Mouse (Mus musculus) heart, postnatal 0 days (tissue): ENCODE data around the gene Cd320. TPM values are rescaled to one million over a fixed set of nuclear protein-coding genes. Genes with fewer than 3 reads are reported as not detected.

Experiments used
- ATAC-seq: fragments of 200-750 bp; cut with Nextera tagmentation; 2 replicates; pipeline ENCODE4 v1.8.0; 2017; ENCODE audit warnings: low read depth, moderate number of reproducible peaks, moderate library complexity; ENCODE audit not compliant: insufficient read depth
- DNase-seq: peaks from one replicate; pipeline ENCODE4 v3.0.0-alpha.2; 2016; ENCODE audit warnings: low spot score
- H3K27ac ChIP-seq: fragments of 300-500 bp; sonication (generic); 2 replicates; pipeline ENCODE4 v1.5.1; 2014; ENCODE audit warnings: low read depth, mild to moderate bottlenecking
- H3K27me3 ChIP-seq: fragments of 300-500 bp; sonication (generic); 2 replicates; pipeline ENCODE4 v1.6.1; 2014; ENCODE audit warnings: low read length, mixed read lengths; ENCODE audit not compliant: control insufficient read depth, insufficient read depth
- H3K36me3 ChIP-seq: fragments of 300-500 bp; sonication (generic); replicated peaks from 2 replicates; pipeline ENCODE4 v1.6.1; 2014; ENCODE audit warnings: low read length, mixed read lengths; ENCODE audit not compliant: control insufficient read depth, insufficient read depth
- H3K4me1 ChIP-seq: fragments of 300-500 bp; sonication (generic); 2 replicates; pipeline ENCODE4 v1.6.1; 2014; ENCODE audit warnings: antibody characterized with exemption; ENCODE audit not compliant: control insufficient read depth, insufficient read depth
- H3K4me2 ChIP-seq: fragments of 300-500 bp; sonication (generic); 2 replicates; pipeline ENCODE4 v1.6.1; 2014; ENCODE audit warnings: low read depth, mild to moderate bottlenecking, low read length, moderate library complexity
- H3K4me3 ChIP-seq: fragments of 300-500 bp; sonication (generic); 2 replicates; pipeline ENCODE4 v1.5.1; 2014; ENCODE audit warnings: low read depth, low read length
- H3K9ac ChIP-seq: fragments of 300-500 bp; sonication (generic); replicated peaks from 2 replicates; pipeline ENCODE4 v1.6.1; 2014; ENCODE audit warnings: low read depth, low read length, mixed read lengths
- H3K9me3 ChIP-seq: fragments of 300-500 bp; sonication (generic); replicated peaks from 2 replicates; pipeline ENCODE4 v1.6.1; 2016; ENCODE audit warnings: low read length; ENCODE audit not compliant: control insufficient read depth
- CTCF ChIP-seq: IDR thresholded peaks from 2 replicates; pipeline ENCODE4 v1.5.1; 2016; ENCODE audit warnings: antibody characterized with exemption, control low read depth, low read depth
- EP300 ChIP-seq: IDR thresholded peaks from 2 replicates; pipeline ENCODE4 v1.6.1; 2016; ENCODE audit warnings: antibody characterized with exemption, low read depth
- WGBS: fragments of 180-500 bp; shearing (Covaris S2); extraction: QIAGEN DNeasy Blood & Tissue Kit; methylation state at CpG from one replicate; pipeline ENCODE4 v1.1.7; 2014; 5-methylcytosine and 5-hydroxymethylcytosine counted together
- polyA plus RNA-seq: library from polyadenylated mRNA; unstranded; fragments of >200 nt; fragmentation: Nextera tagmentation; extraction: Ambion mirVana; gene quantifications from 2 replicates; pipeline ENCODE4 v1.2.1, GENCODE M21; 2015
- total RNA-seq: library from RNA; depleted of rRNA; stranded (reverse); fragments of >200 nt; gene quantifications from 2 replicates; pipeline ENCODE4 v1.2.3, GENCODE M21; 2014; ENCODE audit warnings: low replicate concordance; rRNA removed

Cd320 gene
- 17.3 and 24.0 TPM in 2 replicates for total RNA-seq
- 37.3 and 41.6 TPM in 2 replicates for polyA plus RNA-seq

- peak within 1 kb of the TSS; percentile 58 for H3K9ac ChIP-seq
- H3K4me1 ChIP-seq: peaks cover 4% of the 10 kb centered on the region; the same call in 1 of the 2 replicates
- no peak for TF ChIP-seq EP300
- no peak; the same call in 1 of the 2 replicates for TF ChIP-seq CTCF
- H3K4me2 ChIP-seq: peak within 1 kb of the TSS; percentile 83
- H3K27ac ChIP-seq: peak within 1 kb of the TSS; percentile 39; the same call in 1 of the 2 replicates
- peak; percentile 90 for DNase-seq
- peak; percentile 94 for ATAC-seq
- peaks cover 24% of the 10 kb centered on the region for H3K36me3 ChIP-seq
- no peaks in the 10 kb centered on the region for H3K9me3 ChIP-seq
- peak within 1 kb of the TSS; percentile 88 for H3K4me3 ChIP-seq
- H3K27me3 ChIP-seq: no peaks in the 10 kb centered on the region
- WGBS: under 1% methylated on average over 45 of the region's 45 CpGs
Measured at GRCm38 (mm10) chr17:33842966-33843795, at the start of gene Cd320. TSS of gene Cd320 (plus strand) at chr17:33843091.

GRCm38 (mm10) chr17:33798306-33798705 is 44.6 kb upstream of the Cd320 start:
- no peak for ATAC-seq
- Histone ChIP-seq H3K9me3 (no peaks in the 10 kb centered on the region), H3K27me3 (peaks cover 24% of the 10 kb centered on the region), H3K4me3 (no peak overlapping the region), H3K4me1 (no peaks in the 10 kb centered on the region), H3K27ac (no peak overlapping the region), H3K36me3 (no peaks in the 10 kb centered on the region), H3K4me2 (no peak overlapping the region), H3K9ac (no peak overlapping the region)
- TF ChIP-seq CTCF: peak; percentile 62
- no peak for TF ChIP-seq EP300
- DNase-seq: peak; percentile 63
- 50% methylated on average over 3 of the region's 3 CpGs for WGBS

DNA sequence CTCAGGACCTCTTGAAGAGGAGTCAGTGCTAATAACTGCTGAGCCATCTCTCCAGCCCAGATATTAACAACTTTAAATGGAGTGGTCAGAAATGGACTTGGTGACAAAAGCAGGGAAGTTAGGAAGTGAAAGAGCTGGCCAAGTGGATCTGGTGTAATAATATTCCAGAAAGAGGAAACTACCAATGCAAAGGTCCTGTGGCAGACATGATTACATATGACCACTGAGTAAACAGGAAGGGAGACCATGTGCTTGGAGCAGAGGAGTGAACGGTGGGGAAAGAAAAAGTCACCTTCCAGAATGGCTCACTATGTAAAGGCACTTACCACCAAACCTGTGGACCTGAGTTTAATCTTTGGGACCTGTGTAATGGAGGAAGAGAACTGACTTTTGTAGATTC is 43.6 kb upstream of the Cd320 start:
- H3K4me2 ChIP-seq: no peak overlapping the region
- WGBS: 38% methylated on average over 1 of the region's 1 CpGs
- no peak for TF ChIP-seq EP300
- TF ChIP-seq CTCF: no peak
- H3K4me3 ChIP-seq: no peak overlapping the region
- no peaks in the 10 kb centered on the region for H3K4me1 ChIP-seq
- H3K27me3 ChIP-seq: peaks cover 28% of the 10 kb centered on the region
- no peaks in the 10 kb centered on the region for H3K9me3 ChIP-seq
- ATAC-seq (no peak), DNase-seq (no peak)
- H3K27ac ChIP-seq: no peak overlapping the region
- H3K36me3 ChIP-seq: no peaks in the 10 kb centered on the region
- H3K9ac ChIP-seq: no peak overlapping the region

DNA sequence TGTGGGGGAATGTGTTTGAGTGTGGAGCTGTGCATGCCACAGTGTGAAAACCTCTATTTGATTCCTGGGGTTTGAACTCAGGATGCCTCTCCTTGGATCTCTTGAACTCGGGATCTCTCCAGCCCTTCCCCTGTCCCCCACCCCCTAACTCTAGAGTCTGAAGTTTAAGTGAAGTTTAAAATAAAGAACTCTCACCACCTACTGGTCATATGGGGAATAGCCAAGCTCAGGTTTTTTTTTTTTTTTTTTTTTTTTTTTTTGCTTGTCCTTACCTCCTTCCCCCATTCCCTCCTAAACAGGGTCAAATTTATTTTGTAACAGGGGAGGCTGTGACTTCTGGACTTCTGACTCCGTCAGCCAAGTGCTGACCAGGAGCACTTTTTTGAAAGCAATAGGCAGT is 40.7 kb upstream of the Cd320 start:
- peak; percentile 62 for TF ChIP-seq CTCF
- no peak for TF ChIP-seq EP300
- H3K4me2 ChIP-seq: no peak overlapping the region
- H3K9me3 ChIP-seq: no peaks in the 10 kb centered on the region
- no peak overlapping the region for H3K4me3 ChIP-seq
- ATAC-seq (no peak), DNase-seq (no peak)
- H3K9ac ChIP-seq: no peak overlapping the region
- no peaks in the 10 kb centered on the region for H3K4me1 ChIP-seq
- no peak overlapping the region for H3K27ac ChIP-seq
- 3% methylated on average over 2 of the region's 2 CpGs for WGBS
- H3K36me3 ChIP-seq: no peaks in the 10 kb centered on the region
- peaks cover 43% of the 10 kb centered on the region for H3K27me3 ChIP-seq

GRCm38 (mm10) chr17:33804205-33804604 is 38.7 kb upstream of the Cd320 start:
- Histone ChIP-seq H3K9ac (no peak overlapping the region), H3K9me3 (no peaks in the 10 kb centered on the region), H3K27ac (no peak overlapping the region), H3K36me3 (no peaks in the 10 kb centered on the region), H3K4me2 (no peak overlapping the region), H3K27me3 (peaks cover 52% of the 10 kb centered on the region), H3K4me1 (no peaks in the 10 kb centered on the region), H3K4me3 (no peak overlapping the region)
- WGBS: 46% methylated on average over 4 of the region's 4 CpGs
- no peak for TF ChIP-seq EP300
- TF ChIP-seq CTCF: no peak
- ATAC-seq (no peak), DNase-seq (no peak)
